Mouse (Mus musculus) central nervous system, embryonic 14 days (tissue): Measurements from ENCODE around the gene Cyba. TPM values are rescaled to one million over a fixed set of nuclear protein-coding genes. Genes with fewer than 3 reads are reported as not detected.

Experiments
- polyA plus RNA-seq: library from polyadenylated mRNA; depleted of rRNA; stranded (reverse); fragments of >200 nt; gene quantifications from 2 replicates; pipeline ENCODE4 v1.2.3, GENCODE M21; 2012; rRNA removed

Gene Cyba
- polyA plus RNA-seq: 26.5 and 39.1 TPM in 2 replicates

DNA sequence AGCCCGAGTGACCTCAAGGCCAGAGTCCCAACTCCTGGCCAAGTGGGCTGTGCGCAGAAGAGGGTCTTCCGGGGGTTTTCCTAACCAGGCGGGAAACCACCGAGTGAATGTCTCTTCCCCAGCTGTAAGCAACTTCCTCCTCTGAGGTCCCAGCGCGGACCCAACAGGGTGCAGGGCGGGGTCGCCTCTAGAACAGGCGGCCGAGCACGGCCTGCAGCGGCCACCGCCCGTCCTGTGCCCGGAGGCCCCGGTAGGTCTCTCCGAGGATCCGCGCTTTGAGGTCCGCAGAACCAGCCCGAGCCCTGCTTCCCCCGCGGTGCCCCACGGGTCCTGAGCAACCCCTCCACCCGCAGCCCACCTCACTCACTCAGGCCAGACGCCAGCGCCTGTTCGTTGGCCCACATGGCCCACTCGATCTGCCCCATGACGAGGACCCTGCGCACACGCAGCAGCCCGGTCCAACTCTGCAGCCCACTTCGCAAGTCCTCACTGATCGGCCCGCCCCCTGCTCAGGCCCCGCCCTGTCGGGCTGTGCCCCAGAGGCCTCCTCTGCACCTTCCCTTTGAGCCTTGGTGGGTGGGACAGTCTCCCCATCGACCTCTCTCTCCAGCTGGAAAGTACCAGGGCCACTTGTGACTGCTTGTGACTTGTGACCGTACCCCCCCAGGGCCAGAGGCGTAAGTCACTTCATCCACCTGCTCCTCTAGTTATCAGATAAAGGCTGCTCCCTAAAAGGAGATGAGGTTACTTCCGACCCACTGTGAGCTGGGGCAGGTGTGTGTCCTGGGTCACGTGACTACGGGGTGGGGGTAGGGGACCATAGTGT, at the start of gene Cyba:
Cyba (minus strand) TSS at position 488 of the 826 bp plus-strand sequence.

GRCm38 (mm10) chr8:122475580-122476320, 43.0 kb upstream of the Cyba start, which contains the start of the genes Rnf166 and Ctu2:
Rnf166 (minus strand) TSS chr8:122476064.
Ctu2 (plus strand) TSS chr8:122476143.

DNA sequence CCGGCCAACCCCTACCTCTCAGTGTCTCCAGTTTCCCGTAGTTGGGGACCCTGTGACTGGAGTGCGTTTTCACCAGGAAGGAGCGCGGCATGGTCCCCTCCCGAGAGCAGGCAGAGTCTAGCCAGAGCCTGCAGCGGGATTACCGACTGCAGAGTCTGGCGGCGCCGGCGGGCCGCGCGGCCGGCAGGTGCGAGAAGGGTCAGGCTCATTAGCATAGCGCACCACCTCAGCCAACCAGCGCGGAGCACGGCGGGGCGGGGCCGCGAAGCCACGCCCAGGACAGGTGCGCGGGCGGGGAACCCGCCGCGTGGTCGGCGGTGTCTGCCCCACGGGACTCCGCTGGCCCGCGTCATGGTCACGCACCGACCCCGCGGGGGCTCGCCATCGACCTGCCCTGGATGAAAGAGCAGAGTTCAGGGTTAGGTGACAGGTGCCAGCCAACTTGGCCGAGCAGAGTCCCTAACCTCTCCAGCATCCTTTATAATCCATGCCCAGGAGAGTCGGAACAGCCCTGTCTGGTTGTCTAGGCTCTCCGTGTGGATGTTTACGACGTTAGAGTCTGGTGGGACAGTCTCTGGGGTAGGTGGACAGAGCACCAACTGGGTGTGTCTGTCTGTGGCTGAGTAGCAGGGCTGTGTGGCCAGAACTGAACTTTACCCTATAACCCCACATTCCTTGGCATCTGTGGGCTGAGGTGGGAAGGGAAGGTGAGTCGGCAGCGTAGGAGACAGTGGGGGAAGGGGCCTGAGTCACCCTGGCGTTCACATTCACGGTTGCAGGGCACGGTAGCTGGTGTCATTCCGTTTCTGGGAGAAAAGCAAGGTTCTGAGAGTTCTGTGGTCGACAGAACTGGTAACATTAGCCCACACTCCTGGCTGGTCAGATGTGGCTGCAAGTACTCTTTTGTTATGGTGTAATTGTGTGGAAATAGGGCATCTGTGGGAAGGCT, 28.1 kb upstream of the Cyba start, which contains the start of gene Snai3:
Snai3 (minus strand) TSS at position 210 of the 949 bp plus-strand sequence.

GRCm38 (mm10) chr8:122443262-122444006, 10.7 kb upstream of the Cyba start, which contains the start of gene Mvd:
Mvd (minus strand) TSS chr8:122443422.

GRCm38 (mm10) chr8:122421376-122422070, 11.2 kb downstream of the Cyba start, which contains the start of gene Il17c:
Il17c (plus strand) TSS chr8:122422020.

GRCm38 (mm10) chr8:122376365-122377231, 56.1 kb downstream of the Cyba start, which contains the start of gene Zc3h18:
Zc3h18 (plus strand) TSS chr8:122376609.

Other genes starting within 250 kb of the Cyba start
- 7.2 and 13.5 TPM in 2 replicates for gene Zfpm1, start 150.8 kb downstream of the Cyba start, polyA plus RNA-seq
- gene Trhr2, start 72.2 kb downstream of the Cyba start, polyA plus RNA-seq: 0.05 and 0.81 TPM in 2 replicates
- 50.7 and 56.9 TPM in 2 replicates for gene Zc3h18, start 56.3 kb downstream of the Cyba start, polyA plus RNA-seq
- gene Il17c, start 10.9 kb downstream of the Cyba start, polyA plus RNA-seq: 0.65 and 1.1 TPM in 2 replicates
- 50.6 and 51.9 TPM in 2 replicates for gene Mvd, start 10.5 kb upstream of the Cyba start, polyA plus RNA-seq
- gene Snai3, start 27.8 kb upstream of the Cyba start, polyA plus RNA-seq: 0.34 TPM in 1 of 2 replicates, not detected in the other
- gene Rnf166, start 43.1 kb upstream of the Cyba start, polyA plus RNA-seq: 60.5 and 60.6 TPM in 2 replicates
- 80.4 and 84.3 TPM in 2 replicates for gene Ctu2, start 43.2 kb upstream of the Cyba start, polyA plus RNA-seq
- 13.7 and 28.0 TPM in 2 replicates for gene Piezo1, start 118.4 kb upstream of the Cyba start, polyA plus RNA-seq
- gene Cdt1, start 135.1 kb upstream of the Cyba start, polyA plus RNA-seq: 30.7 and 34.3 TPM in 2 replicates
- gene Aprt, start 144.0 kb upstream of the Cyba start, polyA plus RNA-seq: 116 and 124 TPM in 2 replicates
- 6.0 and 7.0 TPM in 2 replicates for gene Galns, start 178.5 kb upstream of the Cyba start, polyA plus RNA-seq
- 177 and 206 TPM in 2 replicates for gene Trappc2l, start 178.7 kb upstream of the Cyba start, polyA plus RNA-seq
- not detected in 2 replicates for gene Pabpn1l, start 189.8 kb upstream of the Cyba start, polyA plus RNA-seq